Comparison of ENCODE assay signal across 8 mouse cellular contexts in the genomic region with DNA sequence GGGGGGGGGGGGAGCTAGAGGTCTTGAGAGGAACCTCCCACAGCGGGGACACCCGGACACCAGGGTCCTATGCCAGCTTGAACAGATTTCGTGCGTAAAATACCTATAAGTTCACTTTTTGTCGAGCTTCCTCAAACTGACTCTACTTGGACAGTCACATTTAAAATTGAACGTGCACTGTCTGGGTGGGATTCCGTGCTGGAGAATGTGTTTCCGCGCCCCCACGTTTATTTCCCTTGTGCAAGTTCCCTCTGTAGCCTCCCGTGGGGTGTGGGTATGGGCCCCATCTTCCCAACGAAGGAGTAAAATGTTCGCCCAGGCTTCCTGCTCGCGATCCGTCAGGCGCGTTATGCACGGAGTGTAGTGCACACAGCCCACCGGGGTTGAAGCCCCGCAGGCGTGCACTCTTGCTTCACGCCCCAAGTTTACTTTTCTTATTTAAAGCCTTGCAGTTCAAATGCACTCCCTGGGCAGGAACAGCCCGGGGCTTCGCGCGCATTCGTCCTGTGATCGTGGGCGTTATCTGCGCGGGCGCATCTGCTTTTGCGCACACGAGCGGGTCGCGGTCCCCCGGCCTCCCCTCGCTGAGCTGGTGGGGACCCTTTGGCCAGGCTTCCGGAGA.
DNase-seq lines count a peak whose midpoint lies in the region; ATAC-seq and TF ChIP-seq lines count a peak whose summit lies in the region.

No protein-coding gene starts in this region.

- TF ChIP-seq CTCF in left cerebral cortex, adult 2 months (IDR thresholded peaks at IDR 0.05): no peak

- no peak for ATAC-seq in embryonic facial prominence, embryonic 15.5 days (ENCODE audit: insufficient number of reproducible peaks, low FRiP score, low TSS enrichment, low read depth)
- no peak for ATAC-seq in limb, embryonic 14.5 days (ENCODE audit: low FRiP score, low read depth)

- DNase-seq in left cerebral cortex, adult 2 months (ENCODE audit: extremely low spot score in 1 of 2, low spot score in 2 of 2): no peak
- no peak for DNase-seq in left cerebral cortex, adult 18-20 months (ENCODE audit: low spot score in 2 of 2)
- DNase-seq in limb, embryonic 14.5 days (ENCODE audit: low spot score): no peak
- DNase-seq in retina, postnatal 1 day: peak; percentile 45
- no peak for DNase-seq in left cerebral cortex, adult 8-10 months (ENCODE audit: low spot score in 2 of 2)
- DNase-seq in urinary bladder, postnatal 36 days (ENCODE audit: low spot score in 2 of 2): no peak
- no peak for DNase-seq in left cerebral cortex, postnatal 25 days (ENCODE audit: low spot score in 2 of 2)

- no peaks in the 10 kb centered on the region for H3K36me3 ChIP-seq in embryonic facial prominence, embryonic 15.5 days
- no peaks in the 10 kb centered on the region for H3K36me3 ChIP-seq in limb, embryonic 14.5 days (ENCODE audit: control insufficient read depth, insufficient read depth, low read length)

- peaks cover 18% of the 10 kb centered on the region for H3K27me3 ChIP-seq in embryonic facial prominence, embryonic 15.5 days
- H3K27me3 ChIP-seq in limb, embryonic 14.5 days (ENCODE audit: control insufficient read depth, insufficient read depth, low read length): peaks cover 14% of the 10 kb centered on the region; the same call in 1 of the 2 replicates

- no peak for TF ChIP-seq POLR2A in limb, embryonic 14.5 days (IDR thresholded peaks at IDR 0.05; ENCODE audit: borderline replicate concordance, extremely low read depth, insufficient read depth, insufficient read length)

- under 1% methylated on average over 41 of the region's 41 CpGs for WGBS in embryonic facial prominence, embryonic 15.5 days
- under 1% methylated on average over 41 of the region's 41 CpGs for WGBS in limb, embryonic 14.5 days

- no peak overlapping the region for H3K9ac ChIP-seq in embryonic facial prominence, embryonic 15.5 days
- H3K9ac ChIP-seq in limb, embryonic 14.5 days (ENCODE audit: low read depth, low read length, severe bottlenecking): peak overlapping the region; percentile 28; the same call in 1 of the 2 replicates

- H3K27ac ChIP-seq in left cerebral cortex, adult 2 months: no peak overlapping the region
- no peak overlapping the region for H3K27ac ChIP-seq in embryonic facial prominence, embryonic 15.5 days (replicated peaks)
- no peak overlapping the region for H3K27ac ChIP-seq in limb, embryonic 14.5 days (replicated peaks; ENCODE audit: low read depth, low read length)

- H3K4me2 ChIP-seq in embryonic facial prominence, embryonic 15.5 days (replicated peaks): peak overlapping the region; percentile 88
- peak overlapping the region; percentile 85 for H3K4me2 ChIP-seq in limb, embryonic 14.5 days (replicated peaks; ENCODE audit: low read depth, low read length, severe bottlenecking)

- H3K4me1 ChIP-seq in embryonic facial prominence, embryonic 15.5 days: peaks cover 14% of the 10 kb centered on the region; the same call in 1 of the 2 replicates
- no peaks in the 10 kb centered on the region for H3K4me1 ChIP-seq in limb, embryonic 14.5 days (ENCODE audit: control insufficient read depth, insufficient read depth, low read length)

- peak overlapping the region; percentile 21 for H3K4me3 ChIP-seq in left cerebral cortex, adult 2 months
- H3K4me3 ChIP-seq in embryonic facial prominence, embryonic 15.5 days (replicated peaks): peak overlapping the region; percentile 46
- H3K4me3 ChIP-seq in limb, embryonic 14.5 days (replicated peaks; ENCODE audit: low read length): peak overlapping the region; percentile 42

- intact Hi-C loops in left cerebral cortex, adult 2 months (cut with DNase I): no loop called here
- intact Hi-C loops in left cerebral cortex, postnatal 25 days (cut with DNase I): no loop called here

- H3K9me3 ChIP-seq in embryonic facial prominence, embryonic 15.5 days (replicated peaks): no peaks in the 10 kb centered on the region
- H3K9me3 ChIP-seq in limb, embryonic 14.5 days (ENCODE audit: control insufficient read depth, low read length): no peaks in the 10 kb centered on the region
